Mouse (Mus musculus) telencephalon, adult 2 months (tissue): ENCODE results near the gene Fmo2.

Experiments
- DNase-seq: peaks from one replicate; pipeline ENCODE4 v3.0.0-alpha.2; 2011; ENCODE audit warnings: low read depth, low spot score

The Fmo2 gene

GRCm38 (mm10) chr1:162897838-162898811, at the start of gene Fmo2:
TSS of gene Fmo2 (minus strand) at chr1:162898726.
- no peak for DNase-seq

DNA sequence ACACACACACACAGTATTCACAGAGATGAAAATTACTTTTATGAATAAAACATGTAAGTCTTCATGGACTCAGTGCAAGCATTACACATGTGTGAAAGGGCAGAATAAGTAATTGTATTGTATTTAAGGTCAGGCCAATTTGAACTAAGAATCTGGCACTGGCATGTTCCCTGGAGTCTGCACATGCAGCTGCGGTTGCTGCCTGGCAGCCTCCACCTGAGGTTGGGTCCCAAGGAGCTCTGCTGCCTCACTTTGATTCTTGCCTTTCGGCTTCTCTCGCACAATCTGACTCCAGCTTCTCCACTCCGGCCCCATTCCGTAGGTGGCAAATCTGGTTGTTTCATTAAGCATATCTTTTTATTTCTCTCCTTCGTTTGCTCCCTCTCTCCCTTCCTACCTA, 49.4 kb upstream of the Fmo2 start:
- DNase-seq, result no peak

DNA sequence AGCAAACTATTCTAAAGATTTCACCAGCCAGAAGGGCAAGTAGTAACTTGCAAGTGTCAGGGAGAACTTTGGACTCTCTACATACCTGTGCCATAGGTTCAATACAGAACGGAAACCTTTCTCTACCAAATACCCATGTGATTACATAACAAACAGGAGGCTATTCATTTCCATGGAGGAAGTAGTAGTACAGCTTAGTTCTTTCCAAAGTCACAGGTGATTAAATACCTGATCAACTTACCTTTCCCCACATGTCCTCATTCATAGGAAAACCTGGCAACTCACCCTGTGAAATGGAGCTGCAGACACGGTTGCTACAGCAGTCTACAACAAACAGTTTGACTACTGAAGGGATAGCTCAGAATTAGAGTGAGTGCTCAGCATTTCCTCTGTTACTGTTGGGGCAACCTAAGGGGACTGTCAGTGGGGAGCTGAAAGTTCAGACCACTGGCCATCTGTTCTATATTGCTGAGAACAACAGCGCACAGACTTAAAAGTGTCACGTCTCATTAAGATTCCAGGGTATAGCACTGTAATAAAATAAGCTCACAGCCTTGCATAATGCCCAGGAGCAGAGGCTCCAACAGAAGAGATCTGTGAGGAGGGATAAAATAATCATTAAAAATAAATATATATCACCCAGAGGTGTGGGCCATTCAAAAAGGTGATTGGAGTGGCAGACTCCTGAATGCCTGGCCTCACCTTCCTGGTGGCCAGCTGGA, 48.5 kb upstream of the Fmo2 start:
- DNase-seq, result no peak

- no peak for DNase-seq
Measured at GRCm38 (mm10) chr1:162943700-162944099, 45.2 kb upstream of the Fmo2 start.

DNA sequence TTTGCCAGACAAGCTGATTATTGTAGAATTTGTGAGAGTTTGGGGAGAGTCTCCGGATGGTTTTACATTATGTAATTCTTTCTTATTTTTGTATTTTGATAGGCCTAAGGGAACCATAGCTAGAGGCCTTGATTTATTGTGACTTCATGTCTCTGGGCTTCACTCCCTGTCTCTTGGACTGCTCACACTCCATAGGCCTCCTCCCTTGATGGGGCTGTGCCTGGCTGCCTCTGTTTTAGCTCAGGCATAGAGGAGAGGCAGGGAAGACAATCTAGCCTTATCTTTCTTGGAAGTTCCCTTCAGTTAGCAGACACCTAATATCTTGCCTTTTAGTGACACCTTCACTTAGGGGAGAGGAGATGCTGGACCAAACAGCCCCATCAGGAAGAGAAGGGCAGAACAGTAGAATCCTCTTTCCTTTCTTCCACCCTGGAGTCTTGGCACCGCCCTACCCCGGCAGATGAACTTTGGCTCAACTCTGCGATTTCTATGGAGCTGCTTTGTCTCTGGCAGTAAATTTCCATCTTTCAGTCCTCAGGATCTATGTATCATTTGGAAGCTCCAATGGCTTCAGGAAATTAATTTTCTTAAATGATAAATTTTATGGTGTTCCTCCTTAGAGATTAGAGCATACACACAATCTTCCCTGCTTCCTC, 40.3 kb upstream of the Fmo2 start:
- no peak for DNase-seq

GRCm38 (mm10) chr1:162937970-162938695, 39.6 kb upstream of the Fmo2 start:
- no peak for DNase-seq

GRCm38 (mm10) chr1:162937415-162937814, 38.9 kb upstream of the Fmo2 start, which contains the start of gene Fmo6:
TSS of gene Fmo6 (minus strand) at chr1:162937515.
- DNase-seq, result no peak

- DNase-seq, result peak; percentile 48
Measured at GRCm38 (mm10) chr1:162934374-162935012, 36.0 kb upstream of the Fmo2 start.

GRCm38 (mm10) chr1:162932386-162932785, 33.9 kb upstream of the Fmo2 start:
- no peak for DNase-seq

DNA sequence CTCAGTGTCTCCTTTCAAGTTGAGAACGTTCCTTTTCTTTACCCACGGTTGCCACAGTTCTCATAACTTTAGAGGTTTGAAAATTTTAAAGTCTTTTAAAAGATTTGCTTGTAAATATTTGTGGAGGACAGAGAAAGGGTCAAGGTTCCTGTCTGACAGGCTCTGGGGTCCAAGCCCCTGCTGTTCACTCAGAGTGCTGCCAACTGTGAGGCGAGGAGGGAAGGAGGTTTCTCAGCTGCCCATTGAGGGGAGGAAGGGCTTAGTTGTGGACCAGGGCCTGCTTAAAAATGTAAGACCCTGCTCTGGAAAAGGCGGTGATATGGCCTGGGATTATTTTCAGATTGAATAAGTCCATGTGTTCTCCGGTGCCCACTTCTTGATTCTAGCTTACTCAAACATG, 33.4 kb upstream of the Fmo2 start:
- no peak for DNase-seq

- no peak for DNase-seq
Measured at GRCm38 (mm10) chr1:162931310-162931875, 32.9 kb upstream of the Fmo2 start.

- DNase-seq, result no peak
Measured at GRCm38 (mm10) chr1:162930631-162931030, 32.1 kb upstream of the Fmo2 start.

GRCm38 (mm10) chr1:162929146-162929545, 30.6 kb upstream of the Fmo2 start:
- DNase-seq, result no peak

- DNase-seq, result no peak
Measured at GRCm38 (mm10) chr1:162925121-162925520, 26.6 kb upstream of the Fmo2 start.

GRCm38 (mm10) chr1:162916661-162917060, 18.1 kb upstream of the Fmo2 start:
- DNase-seq, result no peak

- DNase-seq, result no peak
Measured at GRCm38 (mm10) chr1:162914932-162915556, 16.5 kb upstream of the Fmo2 start.

GRCm38 (mm10) chr1:162912085-162912484, 13.6 kb upstream of the Fmo2 start:
- no peak for DNase-seq

DNA sequence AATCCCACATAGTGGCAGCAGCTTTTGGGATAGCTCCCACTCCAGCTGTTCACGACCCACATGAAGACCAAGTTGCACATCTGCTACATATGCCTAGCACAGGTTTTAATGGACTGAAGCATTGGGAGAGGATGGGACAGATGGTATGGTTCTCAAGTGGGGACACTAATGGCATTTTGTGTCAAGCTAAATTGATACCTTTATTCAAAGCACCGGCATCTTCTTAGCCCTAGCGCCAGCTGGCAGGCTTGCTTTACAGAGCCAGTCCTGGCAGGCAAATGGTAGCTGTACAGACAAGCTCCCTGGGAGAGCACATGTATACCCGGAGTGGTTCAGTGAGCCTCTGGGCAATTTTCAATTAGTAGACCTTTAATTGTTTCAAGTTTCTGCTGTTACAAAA, 3.4 kb upstream of the Fmo2 start:
- DNase-seq, result no peak

DNA sequence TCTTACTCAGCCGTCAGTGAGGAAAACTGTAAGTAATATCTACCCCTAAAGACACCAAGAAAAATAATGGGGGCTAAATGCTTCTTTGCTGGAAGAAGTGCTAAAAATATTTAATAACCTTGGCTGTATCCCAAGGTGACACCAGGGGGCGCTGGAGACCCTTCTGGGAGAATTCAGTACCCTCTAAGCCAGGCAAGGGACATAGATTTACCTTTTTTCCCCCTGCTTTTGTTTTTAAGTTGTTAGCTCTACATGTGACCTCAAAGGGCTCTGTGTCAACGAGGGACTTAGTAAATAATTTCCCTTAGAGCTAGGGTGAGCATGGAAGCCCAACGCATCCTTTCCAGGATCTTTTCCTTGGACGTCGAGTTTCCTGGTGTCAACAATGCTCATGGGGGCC, 2.6 kb downstream of the Fmo2 start:
- no peak for DNase-seq

GRCm38 (mm10) chr1:162893014-162893413, 5.5 kb downstream of the Fmo2 start:
- no peak for DNase-seq
